Mouse (Mus musculus): ENCODE results near the gene Dnm3.
"Not testable (repeated sequence)": the region's sequence is repeated elsewhere in the genome, so short reads cannot be mapped to it uniquely, and the experiment has no call there.

Dnm3 gene

DNA sequence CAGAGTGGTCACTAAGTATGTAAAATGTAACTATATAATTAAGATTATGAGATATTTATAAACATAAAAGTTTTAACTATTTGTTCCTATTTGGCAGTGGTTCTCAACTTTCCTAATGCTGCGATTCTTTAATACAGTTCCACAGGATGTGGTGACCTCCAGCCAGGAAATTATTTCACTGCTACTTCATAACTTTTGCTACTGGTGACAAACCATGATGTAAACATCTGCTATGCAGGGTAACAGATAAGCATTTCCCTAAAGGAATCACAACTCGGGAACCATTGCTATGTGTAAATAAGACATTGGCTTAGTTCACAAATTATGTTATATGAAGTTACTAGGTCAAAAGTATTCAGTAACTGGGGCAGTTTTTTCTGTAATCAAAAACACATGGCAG is 48.9 kb downstream of the Dnm3 start:
- no peak for DNase-seq (ENCODE audit: low read depth, low spot score)

GRCm38 (mm10) chr1:162425930-162426478 is 51.8 kb downstream of the Dnm3 start:
- no peak for DNase-seq (ENCODE audit: low read depth, low spot score)

DNA sequence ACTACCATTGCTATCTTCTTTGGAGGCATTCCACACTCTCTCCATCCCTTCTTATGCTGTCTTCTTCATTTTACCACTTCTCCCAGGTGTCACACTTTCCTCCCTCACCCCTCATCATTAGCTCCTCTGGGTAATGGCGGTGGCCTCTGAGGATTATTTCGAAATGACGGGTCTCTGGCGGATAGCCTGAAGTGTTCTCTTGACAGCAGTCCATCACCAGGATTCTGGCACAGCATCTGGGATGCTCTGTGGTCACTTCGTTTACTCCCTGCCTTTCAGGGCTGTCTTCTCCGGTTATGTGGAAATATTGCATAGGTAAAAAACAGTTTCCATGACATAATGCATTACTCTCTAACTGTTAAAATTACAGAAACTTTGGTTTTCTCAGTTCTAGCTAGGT is 55.0 kb downstream of the Dnm3 start:
- DNase-seq (ENCODE audit: low read depth, low spot score) = no peak

DNA sequence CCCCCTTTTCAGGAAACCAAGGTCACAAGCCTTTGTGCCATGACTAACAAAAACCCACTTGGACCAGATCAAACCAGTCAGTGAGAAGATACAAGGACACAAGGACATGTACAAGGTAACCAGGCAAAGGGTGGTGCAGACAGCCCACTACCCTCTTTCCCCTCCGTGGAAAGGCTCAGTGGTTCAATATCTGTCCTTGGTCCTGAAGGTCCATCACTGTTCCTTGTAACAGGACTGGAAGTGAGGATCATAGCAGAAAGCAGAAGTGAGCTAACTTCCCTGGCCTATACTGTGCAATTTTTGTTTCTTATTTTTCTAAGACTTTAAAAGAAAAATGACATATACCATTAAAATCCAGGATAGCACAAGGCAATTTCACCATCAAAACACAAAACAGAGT is 64.0 kb downstream of the Dnm3 start:
- DNase-seq (ENCODE audit: low read depth, low spot score) = no peak

DNA sequence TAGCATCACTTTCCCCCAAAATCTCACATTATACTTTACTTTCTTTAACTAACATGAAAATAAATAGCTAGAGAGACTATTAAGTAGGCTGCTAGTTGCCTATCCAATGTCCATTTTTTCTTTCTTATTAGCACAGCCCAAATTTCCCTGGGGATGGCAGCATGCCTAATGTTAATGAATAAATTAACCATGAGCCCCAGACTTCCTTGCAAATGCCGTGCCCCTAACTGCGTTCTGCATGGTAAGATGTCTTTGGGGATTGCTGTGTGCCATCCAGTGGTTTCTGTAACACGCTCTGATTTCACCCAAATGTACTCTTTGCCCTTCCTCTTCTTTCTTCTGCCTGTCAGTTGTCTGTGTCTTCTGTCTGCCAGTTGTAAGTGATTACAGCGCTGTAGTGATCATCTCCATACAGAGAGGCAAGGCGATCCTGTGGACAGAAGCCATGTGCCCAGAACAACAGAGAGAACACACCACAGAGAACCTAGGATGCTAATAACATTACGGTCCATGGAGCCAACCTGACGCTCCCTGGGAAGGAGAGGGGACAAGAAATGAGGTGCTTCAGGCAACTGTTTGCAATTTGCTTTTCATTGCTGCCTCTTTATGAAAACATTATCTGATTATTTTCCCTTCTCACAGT is 64.9 kb downstream of the Dnm3 start:
- DNase-seq (ENCODE audit: low read depth, low spot score) = no peak

GRCm38 (mm10) chr1:162410207-162410965 is 67.4 kb downstream of the Dnm3 start:
- DNase-seq (ENCODE audit: low read depth, low spot score) = no peak

GRCm38 (mm10) chr1:162394549-162394948 is 83.3 kb downstream of the Dnm3 start:
- DNase-seq (ENCODE audit: low read depth, low spot score) = no peak

- no peak for DNase-seq (ENCODE audit: low read depth, low spot score)
These were observed 89.2 kb downstream of the Dnm3 start for GRCm38 (mm10) chr1:162388442-162389165.

DNA sequence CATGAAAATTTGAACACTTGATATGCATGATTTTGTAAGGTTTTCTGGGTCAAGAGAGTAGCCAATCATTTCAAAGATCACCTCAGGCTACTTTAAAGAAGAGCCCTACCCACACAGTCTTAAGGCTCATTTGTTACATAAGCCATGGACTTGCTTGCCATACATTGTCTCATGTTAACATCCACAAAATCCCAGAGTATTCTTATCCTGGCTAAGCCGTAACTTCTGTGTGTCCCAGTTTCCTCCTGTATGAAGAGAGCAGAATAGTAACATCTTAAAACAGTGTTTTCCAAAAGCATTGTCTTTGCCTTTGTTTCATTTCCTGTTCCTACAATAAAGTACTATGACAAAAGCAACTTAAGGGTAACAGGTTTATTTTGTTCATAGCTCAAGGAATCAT is 104.8 kb downstream of the Dnm3 start:
- not testable (repeated sequence) for DNase-seq (ENCODE audit: low read depth, low spot score)

- DNase-seq (ENCODE audit: low read depth, low spot score) = no peak
These were observed 108.1 kb downstream of the Dnm3 start for GRCm38 (mm10) chr1:162369726-162370125.

GRCm38 (mm10) chr1:162361978-162362377 is 115.9 kb downstream of the Dnm3 start:
- DNase-seq (ENCODE audit: low read depth, low spot score) = no peak

DNA sequence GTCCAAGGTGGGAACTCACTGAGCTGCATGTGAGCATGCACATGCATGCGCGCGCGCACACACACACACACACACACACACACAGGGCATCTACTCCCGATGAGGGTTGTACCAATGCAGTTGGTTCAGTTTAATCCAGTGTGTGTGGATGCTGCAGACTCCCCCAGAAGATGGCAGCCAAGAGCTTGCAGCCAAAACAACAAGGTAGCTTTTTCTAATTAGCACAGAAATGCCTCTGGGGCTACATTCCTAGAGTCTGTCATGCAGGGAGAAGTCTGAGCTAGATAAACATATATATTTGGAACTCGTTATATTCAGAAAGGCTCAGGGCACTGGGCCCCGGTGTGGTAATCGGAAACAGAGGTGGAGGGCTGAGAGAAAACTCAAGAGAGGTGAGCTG is 118.6 kb downstream of the Dnm3 start:
- peak; percentile 44 for DNase-seq (ENCODE audit: low read depth, low spot score)

- no peak for DNase-seq (ENCODE audit: low read depth, low spot score)
These were observed 119.8 kb downstream of the Dnm3 start for GRCm38 (mm10) chr1:162358036-162358435.

GRCm38 (mm10) chr1:162356481-162356880 is 121.4 kb downstream of the Dnm3 start:
- DNase-seq (ENCODE audit: low read depth, low spot score) = no peak

GRCm38 (mm10) chr1:162354780-162355179 is 123.1 kb downstream of the Dnm3 start:
- no peak for DNase-seq (ENCODE audit: low read depth, low spot score)

- no peak for DNase-seq (ENCODE audit: low read depth, low spot score)
These were observed 124.0 kb downstream of the Dnm3 start for GRCm38 (mm10) chr1:162353831-162354230.

- no peak for DNase-seq (ENCODE audit: low read depth, low spot score)
These were observed 128.5 kb downstream of the Dnm3 start for GRCm38 (mm10) chr1:162349306-162349705.

- DNase-seq (ENCODE audit: low read depth, low spot score) = no peak
These were observed 131.3 kb downstream of the Dnm3 start for GRCm38 (mm10) chr1:162346456-162347011.

DNA sequence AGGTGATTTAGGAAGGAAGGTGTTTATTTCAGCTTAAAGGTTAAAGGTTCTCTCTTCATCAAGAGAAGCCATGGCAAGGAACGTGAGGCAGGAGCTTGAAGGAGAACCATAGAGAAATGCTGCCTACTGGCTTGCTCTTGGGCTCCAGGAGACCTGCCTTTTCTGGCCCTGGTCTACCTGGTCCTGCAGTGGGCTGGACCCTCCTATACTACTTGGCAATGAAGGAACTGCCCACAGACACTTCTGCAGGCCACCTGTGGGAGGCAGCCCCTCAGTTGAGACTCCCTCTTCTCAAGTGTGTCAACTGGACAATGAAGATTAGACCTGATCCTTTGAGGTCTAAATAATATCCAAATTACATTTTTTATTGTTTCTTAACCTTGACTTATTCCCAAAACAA is 140.7 kb downstream of the Dnm3 start:
- no peak for DNase-seq (ENCODE audit: low read depth, low spot score)

- peak; percentile 63 for DNase-seq (ENCODE audit: low read depth, low spot score)
These were observed 141.2 kb downstream of the Dnm3 start for GRCm38 (mm10) chr1:162336640-162337039.

- no peak for DNase-seq (ENCODE audit: low read depth, low spot score)
These were observed 141.6 kb downstream of the Dnm3 start for GRCm38 (mm10) chr1:162336224-162336623.

GRCm38 (mm10) chr1:162328673-162329072 is 149.2 kb downstream of the Dnm3 start:
- DNase-seq (ENCODE audit: low read depth, low spot score) = no peak

Measured in embryo, embryonic 11.5 days (tissue).